Mouse (Mus musculus): ENCODE data around the gene Gm12355. TPM values are rescaled to one million over a fixed set of nuclear protein-coding genes. Genes with fewer than 3 reads are reported as not detected.

The Gm12355 gene
- polyA plus RNA-seq, 1 experiment from 2014 or later = 0.47 TPM

- Histone ChIP-seq H3K4me2 (ENCODE audit: low read depth, low read length) (peak overlapping the region; percentile 86), H3K4me1 (ENCODE audit: control insufficient read depth, low read depth, low read length) (peaks cover 68% of the 10 kb centered on the region), H3K4me3 (ENCODE audit: low read depth, low read length) (peak overlapping the region; percentile 65), H3K27ac (ENCODE audit: low read length) (peak overlapping the region; percentile 99), H3K36me3 (ENCODE audit: control insufficient read depth, insufficient read depth) (no peaks in the 10 kb centered on the region), H3K27me3 (ENCODE audit: control insufficient read depth, insufficient read depth, low read depth, low read length) (no peaks in the 10 kb centered on the region), H3K9me3 (replicated peaks; ENCODE audit: control insufficient read depth, low read length) (no peaks in the 10 kb centered on the region), H3K9ac (ENCODE audit: low read depth, low read length) (peak overlapping the region; percentile 83)
- peak; percentile 2 for ATAC-seq (ENCODE audit: low read depth)
- 14% methylated on average over 17 of the region's 17 CpGs for WGBS (ENCODE audit: insufficient replicate concordance)
These were observed 44.0 kb downstream of the Gm12355 start for GRCm38 (mm10) chr11:98581286-98582029.

- H3K27ac ChIP-seq (ENCODE audit: low read length) = peak overlapping the region; percentile 99
- H3K4me2 ChIP-seq (ENCODE audit: low read depth, low read length) = peak overlapping the region; percentile 86
- no peaks in the 10 kb centered on the region for H3K9me3 ChIP-seq (replicated peaks; ENCODE audit: control insufficient read depth, low read length)
- peak; percentile 72 for ATAC-seq (ENCODE audit: low read depth)
- H3K36me3 ChIP-seq (ENCODE audit: control insufficient read depth, insufficient read depth) = no peaks in the 10 kb centered on the region
- WGBS (ENCODE audit: insufficient replicate concordance) = 19% methylated on average over 16 of the region's 16 CpGs
- H3K27me3 ChIP-seq (ENCODE audit: control insufficient read depth, insufficient read depth, low read depth, low read length) = no peaks in the 10 kb centered on the region
- H3K9ac ChIP-seq (ENCODE audit: low read depth, low read length) = peak overlapping the region; percentile 83
- peak overlapping the region; percentile 65 for H3K4me3 ChIP-seq (ENCODE audit: low read depth, low read length)
- peaks cover 58% of the 10 kb centered on the region for H3K4me1 ChIP-seq (ENCODE audit: control insufficient read depth, low read depth, low read length)
These were observed 45.0 kb downstream of the Gm12355 start for GRCm38 (mm10) chr11:98580301-98581121.

GRCm38 (mm10) chr11:98577776-98578175 lies 47.7 kb downstream of the Gm12355 start:
- Histone ChIP-seq H3K36me3 (ENCODE audit: control insufficient read depth, insufficient read depth) (no peaks in the 10 kb centered on the region), H3K4me3 (ENCODE audit: low read depth, low read length) (no peak overlapping the region), H3K9ac (ENCODE audit: low read depth, low read length) (no peak overlapping the region), H3K4me1 (ENCODE audit: control insufficient read depth, low read depth, low read length) (peaks cover 32% of the 10 kb centered on the region), H3K27ac (ENCODE audit: low read length) (no peak overlapping the region), H3K9me3 (replicated peaks; ENCODE audit: control insufficient read depth, low read length) (no peaks in the 10 kb centered on the region), H3K27me3 (ENCODE audit: control insufficient read depth, insufficient read depth, low read depth, low read length) (no peaks in the 10 kb centered on the region), H3K4me2 (ENCODE audit: low read depth, low read length) (no peak overlapping the region)
- WGBS (ENCODE audit: insufficient replicate concordance) = 83% methylated on average over 5 of the region's 5 CpGs
- ATAC-seq (ENCODE audit: low read depth) = no peak

Other genes starting within 250 kb of the Gm12355 start
- 0.98 and 1.7 TPM in 2 replicates for gene Tcap, start 241.8 kb downstream of the Gm12355 start, polyA plus RNA-seq (2015; fragmentation: Nextera tagmentation; extraction: Ambion mirVana)
- 0.12 TPM in 1 of 2 replicates, not detected in the other for gene Pnmt, start 239.2 kb downstream of the Gm12355 start, polyA plus RNA-seq (2015; fragmentation: Nextera tagmentation; extraction: Ambion mirVana)
- gene Pgap3, start 225.2 kb downstream of the Gm12355 start, polyA plus RNA-seq (2015; fragmentation: Nextera tagmentation; extraction: Ambion mirVana) = 3.3 and 3.4 TPM in 2 replicates
- 1.8 and 2.1 TPM in 2 replicates for gene Erbb2, start 213.2 kb downstream of the Gm12355 start, polyA plus RNA-seq (2015; fragmentation: Nextera tagmentation; extraction: Ambion mirVana)
- 55.9 and 57.9 TPM in 2 replicates for gene Mien1, start 186.7 kb downstream of the Gm12355 start, polyA plus RNA-seq (2015; fragmentation: Nextera tagmentation; extraction: Ambion mirVana)
- 28.5 and 36.0 TPM in 2 replicates for gene Grb7, start 179.3 kb downstream of the Gm12355 start, polyA plus RNA-seq (2015; fragmentation: Nextera tagmentation; extraction: Ambion mirVana)
- 0.19 and 0.20 TPM in 2 replicates for gene Ikzf3, start 79.6 kb downstream of the Gm12355 start, polyA plus RNA-seq (2015; fragmentation: Nextera tagmentation; extraction: Ambion mirVana)
- gene Zpbp2, start 74.6 kb downstream of the Gm12355 start, polyA plus RNA-seq (2015; fragmentation: Nextera tagmentation; extraction: Ambion mirVana) = 0.60 and 0.85 TPM in 2 replicates
- gene Ormdl3, start 38.3 kb downstream of the Gm12355 start, polyA plus RNA-seq (2015; fragmentation: Nextera tagmentation; extraction: Ambion mirVana) = 36.6 and 38.4 TPM in 2 replicates
- not detected in 2 replicates for gene Lrrc3c, start 27.4 kb downstream of the Gm12355 start, polyA plus RNA-seq (2015; fragmentation: Nextera tagmentation; extraction: Ambion mirVana)
- gene Gsdma3, start 699 bp upstream of the Gm12355 start, polyA plus RNA-seq (2015; fragmentation: Nextera tagmentation; extraction: Ambion mirVana) = not detected in 2 replicates
- not detected in 2 replicates for gene Gsdma2, start 21.1 kb upstream of the Gm12355 start, polyA plus RNA-seq (2015; fragmentation: Nextera tagmentation; extraction: Ambion mirVana)
- gene Gsdma, start 38.7 kb upstream of the Gm12355 start, polyA plus RNA-seq (2015; fragmentation: Nextera tagmentation; extraction: Ambion mirVana) = 0.04 TPM in 1 of 2 replicates, not detected in the other
- 86.4 and 86.5 TPM in 2 replicates for gene Psmd3, start 56.9 kb upstream of the Gm12355 start, polyA plus RNA-seq (2015; fragmentation: Nextera tagmentation; extraction: Ambion mirVana)
- not detected in 2 replicates for gene Csf3, start 75.6 kb upstream of the Gm12355 start, polyA plus RNA-seq (2015; fragmentation: Nextera tagmentation; extraction: Ambion mirVana)
- 22.8 and 23.8 TPM in 2 replicates for gene Med24, start 103.8 kb upstream of the Gm12355 start, polyA plus RNA-seq (2015; fragmentation: Nextera tagmentation; extraction: Ambion mirVana)
- gene Thra, start 115.0 kb upstream of the Gm12355 start, polyA plus RNA-seq (2015; fragmentation: Nextera tagmentation; extraction: Ambion mirVana) = 6.5 and 7.7 TPM in 2 replicates
- gene Nr1d1, start 149.7 kb upstream of the Gm12355 start, polyA plus RNA-seq (2015; fragmentation: Nextera tagmentation; extraction: Ambion mirVana) = 0.65 and 0.66 TPM in 2 replicates
- 4.9 and 5.3 TPM in 2 replicates for gene Msl1, start 169.9 kb upstream of the Gm12355 start, polyA plus RNA-seq (2015; fragmentation: Nextera tagmentation; extraction: Ambion mirVana)
- gene Casc3, start 179.2 kb upstream of the Gm12355 start, polyA plus RNA-seq (2015; fragmentation: Nextera tagmentation; extraction: Ambion mirVana) = 11.6 and 13.6 TPM in 2 replicates
- 0.06 and 0.18 TPM in 2 replicates for gene Rapgefl1, start 211.1 kb upstream of the Gm12355 start, polyA plus RNA-seq (2015; fragmentation: Nextera tagmentation; extraction: Ambion mirVana)
- 1.2 and 1.6 TPM in 2 replicates for gene Wipf2, start 238.0 kb upstream of the Gm12355 start, polyA plus RNA-seq (2015; fragmentation: Nextera tagmentation; extraction: Ambion mirVana)